Mouse (Mus musculus) stomach, postnatal 0 days (tissue): Measurements from ENCODE around the gene Ccl6. TPM values are rescaled to one million over a fixed set of nuclear protein-coding genes. Genes with fewer than 3 reads are reported as not detected.
A peak's percentile ranks its signal among the peaks of the same experiment; 100 is the strongest.
"Not testable (repeated sequence)": the region's sequence is repeated elsewhere in the genome, so short reads cannot be mapped to it uniquely, and the experiment has no call there.

ENCODE experiments used
- ATAC-seq: fragments of 200-750 bp; cut with Nextera tagmentation; 2 replicates; pipeline ENCODE4 v1.8.0; 2017; ENCODE audit not compliant: low FRiP score, low TSS enrichment
- DNase-seq: peaks from one replicate; pipeline ENCODE4 v3.0.0-alpha.2; 2016; ENCODE audit warnings: low spot score
- H3K27ac ChIP-seq: fragments of 300-500 bp; sonication (generic); replicated peaks from 2 replicates; pipeline ENCODE4 v1.5.1; 2014; ENCODE audit warnings: mild to moderate bottlenecking, control low read depth
- H3K27me3 ChIP-seq: fragments of 300-500 bp; sonication (generic); 2 replicates; pipeline ENCODE4 v1.6.1; 2014; ENCODE audit warnings: low read length; ENCODE audit not compliant: control insufficient read depth, insufficient read depth
- H3K36me3 ChIP-seq: fragments of 300-500 bp; sonication (generic); 2 replicates; pipeline ENCODE4 v1.6.1; 2014; ENCODE audit warnings: low read length, mixed read lengths; ENCODE audit not compliant: control insufficient read depth, insufficient read depth
- H3K4me1 ChIP-seq: fragments of 300-500 bp; sonication (generic); replicated peaks from 2 replicates; pipeline ENCODE4 v1.6.1; 2014; ENCODE audit warnings: antibody characterized with exemption; ENCODE audit not compliant: control insufficient read depth, insufficient read depth
- H3K4me2 ChIP-seq: fragments of 300-500 bp; sonication (generic); replicated peaks from 2 replicates; pipeline ENCODE4 v1.6.1; 2014; ENCODE audit warnings: low read depth, mild to moderate bottlenecking, control low read depth, moderate library complexity
- H3K4me3 ChIP-seq: fragments of 300-500 bp; sonication (generic); 2 replicates; pipeline ENCODE4 v1.5.1; 2014; ENCODE audit warnings: low read depth, low read length, control low read depth
- H3K9ac ChIP-seq: fragments of 300-500 bp; sonication (generic); 2 replicates; pipeline ENCODE4 v1.6.1; 2014; ENCODE audit warnings: mild to moderate bottlenecking, low read length, control low read depth, mixed read lengths
- H3K9me3 ChIP-seq: fragments of 300-500 bp; sonication (generic); 2 replicates; pipeline ENCODE4 v1.6.1; 2016; ENCODE audit warnings: low read length; ENCODE audit not compliant: control insufficient read depth
- CTCF ChIP-seq: IDR thresholded peaks from 2 replicates; pipeline ENCODE4 v1.5.1; 2016; ENCODE audit warnings: antibody characterized with exemption, low read depth, mild to moderate bottlenecking, moderate library complexity
- EP300 ChIP-seq: optimal IDR thresholded peaks from 2 replicates; pipeline ENCODE3; 2016; ENCODE audit warnings: antibody characterized with exemption
- WGBS: fragments of 180-500 bp; shearing (Covaris S2); extraction: QIAGEN DNeasy Blood & Tissue Kit; methylation state at CpG from one replicate; pipeline ENCODE4 v1.1.7; 2014; 5-methylcytosine and 5-hydroxymethylcytosine counted together
- polyA plus RNA-seq: library from polyadenylated mRNA; unstranded; fragments of >200 nt; fragmentation: Nextera tagmentation; extraction: Ambion mirVana; gene quantifications from 2 replicates; pipeline ENCODE4 v1.2.1, GENCODE M21; 2015

Ccl6 gene
- polyA plus RNA-seq, 1 experiment from 2014 or later = 58.5 TPM

GRCm38 (mm10) chr11:83556085-83556781 is 36.7 kb downstream of the Ccl6 start:
- H3K4me2 ChIP-seq = no peak overlapping the region
- no peaks in the 10 kb centered on the region for H3K4me1 ChIP-seq
- peak; percentile 92 for TF ChIP-seq CTCF
- no peak for TF ChIP-seq EP300
- H3K27ac ChIP-seq = no peak overlapping the region
- DNase-seq = no peak
- WGBS = 25% methylated on average over 8 of the region's 8 CpGs
- no peaks in the 10 kb centered on the region for H3K36me3 ChIP-seq
- H3K27me3 ChIP-seq = no peaks in the 10 kb centered on the region
- ATAC-seq = peak; percentile 32; the same call in 1 of the 2 replicates
- no peak overlapping the region for H3K4me3 ChIP-seq
- H3K9me3 ChIP-seq = no peaks in the 10 kb centered on the region
- no peak overlapping the region for H3K9ac ChIP-seq

- Histone ChIP-seq H3K4me3 (no peak overlapping the region), H3K27ac (no peak overlapping the region), H3K4me1 (no peaks in the 10 kb centered on the region), H3K27me3 (no peaks in the 10 kb centered on the region), H3K9ac (no peak overlapping the region), H3K36me3 (no peaks in the 10 kb centered on the region), H3K4me2 (no peak overlapping the region), H3K9me3 (no peaks in the 10 kb centered on the region)
- ATAC-seq (no peak), DNase-seq (no peak)
- TF ChIP-seq EP300 (no peak), CTCF (no peak)
- 68% methylated on average over 5 of the region's 5 CpGs for WGBS
Measured at GRCm38 (mm10) chr11:83551668-83552067, 41.2 kb downstream of the Ccl6 start.

- not testable (repeated sequence) for H3K4me2 ChIP-seq, ATAC-seq, H3K9ac ChIP-seq, H3K4me1 ChIP-seq, H3K36me3 ChIP-seq, H3K4me3 ChIP-seq, H3K27me3 ChIP-seq, H3K9me3 ChIP-seq, H3K27ac ChIP-seq, DNase-seq
- 85% methylated on average over 7 of the region's 7 CpGs for WGBS
Measured at GRCm38 (mm10) chr11:83551037-83551436, 41.9 kb downstream of the Ccl6 start.

GRCm38 (mm10) chr11:83550186-83550632 is 42.7 kb downstream of the Ccl6 start:
- Histone ChIP-seq H3K27ac (no peak overlapping the region), H3K4me1 (no peaks in the 10 kb centered on the region), H3K4me3 (no peak overlapping the region), H3K9me3 (no peaks in the 10 kb centered on the region), H3K4me2 (no peak overlapping the region), H3K36me3 (no peaks in the 10 kb centered on the region), H3K27me3 (no peaks in the 10 kb centered on the region), H3K9ac (no peak overlapping the region)
- DNase-seq (no peak), ATAC-seq (no peak)
- TF ChIP-seq EP300 (no peak), CTCF (no peak)
- WGBS = 72% methylated on average over 5 of the region's 5 CpGs

GRCm38 (mm10) chr11:83544214-83544613 is 48.7 kb downstream of the Ccl6 start:
- Histone ChIP-seq H3K36me3 (no peaks in the 10 kb centered on the region), H3K9ac (no peak overlapping the region), H3K9me3 (no peaks in the 10 kb centered on the region), H3K27me3 (no peaks in the 10 kb centered on the region), H3K4me2 (no peak overlapping the region), H3K27ac (no peak overlapping the region), H3K4me1 (no peaks in the 10 kb centered on the region), H3K4me3 (no peak overlapping the region)
- DNase-seq (no peak), ATAC-seq (no peak)
- 44% methylated on average over 3 of the region's 3 CpGs for WGBS
- TF ChIP-seq CTCF (no peak), EP300 (no peak)

- TF ChIP-seq CTCF = no peak
- TF ChIP-seq EP300 = no peak
- WGBS = 76% methylated on average over 3 of the region's 3 CpGs
Measured at GRCm38 (mm10) chr11:83541415-83541814, 51.5 kb downstream of the Ccl6 start.

More at GRCm38 (mm10) chr11:83541415-83541814, 51.5 kb downstream of the Ccl6 start:
- Histone ChIP-seq H3K4me1 (no peaks in the 10 kb centered on the region), H3K4me2 (no peak overlapping the region), H3K4me3 (no peak overlapping the region), H3K27ac (no peak overlapping the region), H3K9ac (no peak overlapping the region), H3K9me3 (no peaks in the 10 kb centered on the region), H3K27me3 (no peaks in the 10 kb centered on the region), H3K36me3 (no peaks in the 10 kb centered on the region)
- ATAC-seq (no peak), DNase-seq (no peak)
